Mouse (Mus musculus): ENCODE measurements around the gene Tvp23b.

DNA sequence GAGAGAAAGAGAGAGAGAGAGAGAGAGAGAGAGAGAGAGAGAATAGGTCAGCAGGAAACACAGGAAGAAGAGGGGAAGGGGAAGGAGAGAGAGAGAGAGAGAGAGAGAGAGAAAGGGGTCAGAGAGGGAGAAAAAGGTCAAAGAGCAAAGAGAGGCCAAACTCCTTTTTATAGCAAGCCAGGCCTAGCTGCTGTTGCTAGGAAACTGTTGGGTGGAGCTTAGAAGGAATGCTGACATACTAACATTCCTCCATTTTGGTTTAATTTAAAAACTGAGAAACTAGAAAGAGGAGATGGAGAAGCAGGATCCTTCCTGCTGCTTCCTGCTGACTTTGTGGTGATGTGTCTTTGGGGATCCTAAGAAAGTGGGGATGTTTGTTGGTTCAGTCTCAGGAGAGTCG lies 3.6 kb upstream of the Tvp23b start:
- no peak for TF ChIP-seq CTCF (IDR thresholded peaks at IDR 0.05; ENCODE audit: low read depth, low read length)
- TF ChIP-seq POLR2A (IDR thresholded peaks at IDR 0.05; ENCODE audit: borderline replicate concordance, low read depth, low read length) = no peak
